ENCODE assay signal across 7 mouse cellular contexts in the genomic region with DNA sequence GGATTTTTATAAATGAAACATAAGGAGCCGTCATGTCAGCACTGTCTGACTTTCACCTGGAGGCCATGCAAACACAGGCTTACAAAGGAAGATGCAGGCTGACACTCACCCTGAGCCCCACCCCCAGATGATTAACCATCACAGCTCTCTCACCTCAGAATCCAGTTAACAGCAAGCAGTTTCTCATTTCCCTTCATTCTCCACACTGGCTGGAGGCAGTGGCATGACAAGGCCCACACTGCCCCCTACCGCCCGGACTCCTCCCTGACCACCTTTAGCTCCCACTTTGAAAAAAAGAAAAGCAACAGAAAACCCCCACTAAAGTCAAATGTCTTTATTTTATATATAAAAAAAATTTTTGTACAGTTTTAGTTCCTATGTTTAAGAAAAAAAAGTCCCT. TPM values are rescaled to one million over a fixed set of nuclear protein-coding genes. Genes with fewer than 3 reads are reported as not detected.
A peak's percentile ranks its signal among the peaks of the same experiment; 100 is the strongest.
DNase-seq lines count a peak whose midpoint lies in the region; ATAC-seq and TF ChIP-seq lines count a peak whose summit lies in the region.

No protein-coding gene starts in this region.

- in situ Hi-C loops in ES-E14 (cut with MboI; ENCODE audit: low sequenced_read_pairs in 2 of 2, unreplicated experiment in 2 of 2) = no loop called here

- 51% methylated on average over 3 of the region's 3 CpGs for WGBS in hindbrain, embryonic 15.5 days
- 56% methylated on average over 3 of the region's 3 CpGs for WGBS in midbrain, embryonic 13.5 days

- H3K9me3 ChIP-seq in ES-E14 (ENCODE audit: control insufficient read depth, insufficient read depth, low read depth, low read length) = no peaks in the 10 kb centered on the region
- H3K9me3 ChIP-seq in hindbrain, embryonic 15.5 days = no peaks in the 10 kb centered on the region
- H3K9me3 ChIP-seq in midbrain, embryonic 13.5 days = no peaks in the 10 kb centered on the region

- no peak overlapping the region for H3K9ac ChIP-seq in ES-E14 (ENCODE audit: insufficient read depth, low read depth, low read length, poor library complexity, severe bottlenecking)
- no peak overlapping the region for H3K9ac ChIP-seq in hindbrain, embryonic 15.5 days
- no peak overlapping the region for H3K9ac ChIP-seq in midbrain, embryonic 13.5 days (replicated peaks)

- H3K4me3 ChIP-seq in ES-E14 (ENCODE audit: insufficient read depth in 1 of 2, low read depth in 1 of 2, low read length in 2 of 2, poor library complexity in 1 of 2, severe bottlenecking in 1 of 2) = no peak overlapping the region
- H3K4me3 ChIP-seq in hindbrain, embryonic 15.5 days = no peak overlapping the region
- no peak overlapping the region for H3K4me3 ChIP-seq in midbrain, embryonic 13.5 days (replicated peaks)

- H3K27me3 ChIP-seq in hindbrain, embryonic 15.5 days = no peaks in the 10 kb centered on the region
- no peaks in the 10 kb centered on the region for H3K27me3 ChIP-seq in midbrain, embryonic 13.5 days

- no peak overlapping the region for H3K4me2 ChIP-seq in hindbrain, embryonic 15.5 days
- H3K4me2 ChIP-seq in midbrain, embryonic 13.5 days (replicated peaks) = no peak overlapping the region

- intact Hi-C loops in left cerebral cortex, postnatal 14 days (cut with DNase I) = loop anchor here (5.0 kb wide), 1 partner anchor 183 kb away; no protein-coding TSS in a partner anchor

- no peaks in the 10 kb centered on the region for H3K4me1 ChIP-seq in ES-E14 (ENCODE audit: control insufficient read depth in 2 of 2, insufficient read depth in 2 of 2, low read length in 2 of 2, poor library complexity in 1 of 2)
- H3K4me1 ChIP-seq in hindbrain, embryonic 15.5 days (replicated peaks) = peaks cover 9% of the 10 kb centered on the region; the same call in 1 of the 2 replicates
- H3K4me1 ChIP-seq in midbrain, embryonic 13.5 days (replicated peaks) = peaks cover 10% of the 10 kb centered on the region

- H3K27ac ChIP-seq in ES-E14 (ENCODE audit: insufficient read depth, low read depth, low read length, poor library complexity, severe bottlenecking) = no peak overlapping the region
- no peak overlapping the region for H3K27ac ChIP-seq in hindbrain, embryonic 15.5 days (replicated peaks)
- no peak overlapping the region for H3K27ac ChIP-seq in midbrain, embryonic 13.5 days

- DNase-seq in CD4-positive helper T cell, adult 2 months (ENCODE audit: low read depth, low spot score) = peak; percentile 85
- peak; percentile 59 for DNase-seq in ES-E14 (ENCODE audit: low read depth, low spot score)
- peak; percentile 58 for DNase-seq in embryo, embryonic 9.5 days (ENCODE audit: extremely low spot score)
- peak; percentile 77 to 80 for DNase-seq in left cerebral cortex, postnatal 14 days (ENCODE audit: low spot score in 2 of 2)
- DNase-seq in spleen, postnatal 36 days (ENCODE audit: low spot score in 2 of 2) = peak; percentile 81 to 86

- ATAC-seq in hindbrain, embryonic 15.5 days (ENCODE audit: low FRiP score, low read depth) = peak; percentile 49
- peak; percentile 31 for ATAC-seq in midbrain, embryonic 13.5 days

- peaks cover 6% of the 10 kb centered on the region for H3K36me3 ChIP-seq in ES-E14 (ENCODE audit: control insufficient read depth, insufficient read depth, low read length, poor library complexity, severe bottlenecking)
- H3K36me3 ChIP-seq in hindbrain, embryonic 15.5 days = peaks cover 31% of the 10 kb centered on the region
- H3K36me3 ChIP-seq in midbrain, embryonic 13.5 days = peaks cover 50% of the 10 kb centered on the region

TF ChIP-seq in ES-E14, 5 proteins besides CTCF, POLR2A, EP300 and RAD21:
- TF ChIP-seq MAFK (IDR thresholded peaks at IDR 0.05; ENCODE audit: insufficient read depth, low read depth, low read length) (no peak), CHD2 (IDR thresholded peaks at IDR 0.05; ENCODE audit: low read depth, low read length) (no peak), HCFC1 (IDR thresholded peaks at IDR 0.05; ENCODE audit: borderline replicate concordance, insufficient read depth, low read length) (no peak), ZNF384 (IDR thresholded peaks at IDR 0.05; ENCODE audit: low read depth, low read length) (peak; percentile 77), ZC3H11A (IDR thresholded peaks at IDR 0.05; ENCODE audit: borderline replicate concordance, low read depth, low read length) (0 out of 2 replicates have a peak, but pooled peaks have one; percentile 18)
TF ChIP-seq in ES-E14: peak in this region for 2.

RNA-seq across cellular contexts. Expression of gene Vangl2, which starts 27.6 kb away (rescaled TPM):
- 25.3 and 46.0 TPM in 2 replicates for total RNA-seq in ES-E14 (2012; rRNA removed)
- 41.1 and 48.9 TPM in 2 replicates for polyA plus RNA-seq in hindbrain, embryonic 15.5 days (2015; fragmentation: Nextera tagmentation; extraction: Ambion mirVana)
- 10 to 100 TPM; 17.4 to 21.5 TPM for total RNA-seq in left cerebral cortex, postnatal 14 days (2021)
- polyA plus RNA-seq in midbrain, embryonic 13.5 days (2015; fragmentation: Nextera tagmentation; extraction: Ambion mirVana) = 57.1 and 60.0 TPM in 2 replicates

RNA-seq across cellular contexts. Expression of gene Nhlh1, which starts 56.7 kb away (rescaled TPM):
- not detected in 2 replicates for total RNA-seq in ES-E14 (2012; rRNA removed)
- polyA plus RNA-seq in hindbrain, embryonic 15.5 days (2015; fragmentation: Nextera tagmentation; extraction: Ambion mirVana) = 3.6 and 4.8 TPM in 2 replicates
- total RNA-seq in left cerebral cortex, postnatal 14 days (2021) = under 1 TPM; 0.30 to 0.37 TPM
- 7.7 and 8.9 TPM in 2 replicates for polyA plus RNA-seq in midbrain, embryonic 13.5 days (2015; fragmentation: Nextera tagmentation; extraction: Ambion mirVana)
